Mouse (Mus musculus) stomach, postnatal 0 days (tissue): ENCODE measurements around the gene Mcl1.

Source experiments
- CTCF ChIP-seq: IDR thresholded peaks from 2 replicates; pipeline ENCODE4 v1.5.1; 2016; ENCODE audit warnings: antibody characterized with exemption, low read depth, mild to moderate bottlenecking, moderate library complexity
- EP300 ChIP-seq: optimal IDR thresholded peaks from 2 replicates; pipeline ENCODE3; 2016; ENCODE audit warnings: antibody characterized with exemption

- TF ChIP-seq EP300 (no peak), CTCF (no peak)
These were observed 22.1 kb downstream of the Mcl1 start for GRCm38 (mm10) chr3:95680673-95681072.
